Mouse (Mus musculus) MEL (cell line): Measurements from ENCODE around the gene Prkar2a. TPM values are rescaled to one million over a fixed set of nuclear protein-coding genes. Genes with fewer than 3 reads are reported as not detected.

Experiments used
- DNase-seq: peaks from one replicate; pipeline ENCODE4 v3.0.0; 2011; ENCODE audit warnings: low read depth, low spot score
- H3K27ac ChIP-seq: 2 replicates; pipeline ENCODE4 v1.5.1; 2012; ENCODE audit warnings: low read depth, mild to moderate bottlenecking, control low read depth, low read length, moderate library complexity; ENCODE audit not compliant: control insufficient read depth
- H3K27me3 ChIP-seq, 2 experiments: fragments of 150-350 bp in 1 of 2; sonication (generic) in 1 of 2; 2 replicates each; pipeline ENCODE4 v1.6.1; 2012; ENCODE audit warnings: low read length in 2 of 2, mild to moderate bottlenecking in 2 of 2, improper control_type of control experiment in 1 of 2, moderate library complexity in 1 of 2; ENCODE audit not compliant: insufficient read depth in 2 of 2, control insufficient read depth in 1 of 2
- H3K36me3 ChIP-seq, 2 experiments: 2 replicates each; pipeline ENCODE4 v1.6.1; 2012 to 2014; ENCODE audit warnings: low read length in 2 of 2, improper control_type of control experiment in 1 of 2, inconsistent platforms in 1 of 2, mild to moderate bottlenecking in 1 of 2; ENCODE audit not compliant: insufficient read depth in 2 of 2, control insufficient read depth in 1 of 2
- H3K4me1 ChIP-seq, 2 experiments: fragments of 150-350 bp in 1 of 2; sonication (generic) in 1 of 2; 2 replicates each; pipeline ENCODE4 v1.6.1; 2012; ENCODE audit warnings: low read length in 2 of 2, improper control_type of control experiment in 1 of 2, mild to moderate bottlenecking in 1 of 2; ENCODE audit not compliant: insufficient read depth in 2 of 2, control insufficient read depth in 1 of 2
- H3K4me3 ChIP-seq, 2 experiments: fragments of 150-350 bp in 1 of 2; sonication (generic) in 1 of 2; 2 replicates each; pipeline ENCODE4 v1.5.1; 2012; ENCODE audit warnings: low read depth in 2 of 2, low read length in 2 of 2, mild to moderate bottlenecking in 2 of 2, moderate library complexity in 2 of 2, control low read depth in 1 of 2, improper control_type of control experiment in 1 of 2; ENCODE audit not compliant: control insufficient read depth in 1 of 2, insufficient read depth in 1 of 2
- H3K79me2 ChIP-seq: 2 replicates; pipeline ENCODE4 v1.6.1; 2012; ENCODE audit warnings: mild to moderate bottlenecking, low read length, moderate library complexity; ENCODE audit not compliant: control insufficient read depth, poor library complexity, insufficient read depth
- H3K9ac ChIP-seq: 2 replicates; pipeline ENCODE4 v1.6.1; 2012; ENCODE audit warnings: low read depth, mild to moderate bottlenecking, control low read depth, low read length, moderate library complexity; ENCODE audit not compliant: control insufficient read depth, poor library complexity, severe bottlenecking
- H3K9me3 ChIP-seq: fragments of 150-350 bp; sonication (generic); replicated peaks from 2 replicates; pipeline ENCODE4 v1.6.1; 2012; ENCODE audit warnings: mild to moderate bottlenecking, low read length, improper control_type of control experiment, moderate library complexity; ENCODE audit not compliant: insufficient read depth
- BHLHE40 ChIP-seq: IDR thresholded peaks from 2 replicates; pipeline ENCODE4 v1.6.1; 2012; ENCODE audit warnings: low read depth, mild to moderate bottlenecking, inconsistent platforms, low read length, improper control_type of control experiment, borderline replicate concordance
- CHD2 ChIP-seq: IDR thresholded peaks from 2 replicates; pipeline ENCODE4 v1.6.1; 2011; ENCODE audit warnings: low read length, improper control_type of control experiment
- E2F4 ChIP-seq: IDR thresholded peaks from 2 replicates; pipeline ENCODE4 v1.6.1; 2011; ENCODE audit warnings: low read depth, low read length, improper control_type of control experiment, borderline replicate concordance
- EP300 ChIP-seq, 2 experiments: IDR thresholded peaks; 2 replicates each; pipeline ENCODE4 v1.6.1; 2011; ENCODE audit warnings: improper control_type of control experiment in 2 of 2, low read length in 2 of 2, low read depth in 1 of 2, mild to moderate bottlenecking in 1 of 2
- ETS1 ChIP-seq: IDR thresholded peaks from 2 replicates; pipeline ENCODE4 v1.6.1; 2012; ENCODE audit warnings: low read depth, mild to moderate bottlenecking, inconsistent platforms, low read length, improper control_type of control experiment, moderate library complexity
- HCFC1 ChIP-seq: IDR thresholded peaks from 2 replicates; pipeline ENCODE4 v1.6.1; 2012; ENCODE audit warnings: low read depth, mild to moderate bottlenecking, inconsistent platforms, low read length, improper control_type of control experiment, moderate library complexity
- JUND ChIP-seq: IDR thresholded peaks from 2 replicates; pipeline ENCODE4 v1.6.1; 2011; ENCODE audit warnings: low read depth, mild to moderate bottlenecking, improper control_type of control experiment, low read length
- KAT2A ChIP-seq: conservative IDR thresholded peaks from 2 replicates; pipeline ENCODE4 v1.6.1; 2012; ENCODE audit warnings: low read depth, low read length, improper control_type of control experiment, inconsistent platforms
- MAX ChIP-seq: IDR thresholded peaks from 2 replicates; pipeline ENCODE4 v1.6.1; 2011; ENCODE audit warnings: low read length, improper control_type of control experiment
- MAZ ChIP-seq: IDR thresholded peaks from 2 replicates; pipeline ENCODE4 v1.6.1; 2012; ENCODE audit warnings: low read depth, mild to moderate bottlenecking, inconsistent platforms, low read length, improper control_type of control experiment
- MEF2A ChIP-seq: IDR thresholded peaks from 2 replicates; pipeline ENCODE4 v1.6.1; 2014; ENCODE audit warnings: low read depth, mild to moderate bottlenecking, inconsistent platforms, low read length, improper control_type of control experiment; ENCODE audit not compliant: poor library complexity, insufficient replicate concordance, severe bottlenecking; ENCODE audit errors: extremely low read depth
- MXI1 ChIP-seq: IDR thresholded peaks from 2 replicates; pipeline ENCODE4 v1.6.1; 2011; ENCODE audit warnings: mild to moderate bottlenecking, low read depth, low read length, improper control_type of control experiment
- MYC ChIP-seq: IDR thresholded peaks from 2 replicates; pipeline ENCODE4 v1.6.1; 2011; ENCODE audit warnings: low read depth, mild to moderate bottlenecking, low read length, improper control_type of control experiment, moderate library complexity
- NELFE ChIP-seq: IDR thresholded peaks from 2 replicates; pipeline ENCODE4 v1.6.1; 2011; ENCODE audit warnings: low read depth, low read length, improper control_type of control experiment
- NRF1 ChIP-seq: IDR thresholded peaks from 2 replicates; pipeline ENCODE4 v1.6.1; 2014; ENCODE audit warnings: low read depth, mild to moderate bottlenecking, inconsistent platforms, low read length, improper control_type of control experiment, moderate library complexity; ENCODE audit not compliant: poor library complexity, insufficient read depth, severe bottlenecking
- POLR2A ChIP-seq, 2 experiments: IDR thresholded peaks; 2 replicates each; pipeline ENCODE4 v1.6.1; 2011 to 2012; ENCODE audit warnings: low read length in 2 of 2, mild to moderate bottlenecking in 2 of 2, control low read depth in 1 of 2, improper control_type of control experiment in 1 of 2, low read depth in 1 of 2, moderate library complexity in 1 of 2; ENCODE audit not compliant: control insufficient read depth in 1 of 2, insufficient read depth in 1 of 2, poor library complexity in 1 of 2
- POLR2AphosphoS5 ChIP-seq: IDR thresholded peaks from 2 replicates; pipeline ENCODE4 v1.6.1; 2012; ENCODE audit warnings: low read depth, borderline replicate concordance, mild to moderate bottlenecking, inconsistent platforms, low read length, moderate library complexity, mixed read lengths
- SIN3A ChIP-seq: IDR thresholded peaks from 2 replicates; pipeline ENCODE4 v1.6.1; 2012; ENCODE audit warnings: low read length, improper control_type of control experiment, inconsistent platforms
- TAL1 ChIP-seq: IDR thresholded peaks from 2 replicates; pipeline ENCODE4 v1.6.1; 2012; ENCODE audit warnings: mild to moderate bottlenecking, inconsistent platforms, low read length, moderate library complexity, mixed read lengths
- TBP ChIP-seq: IDR thresholded peaks from 2 replicates; pipeline ENCODE4 v1.8.0; 2011; ENCODE audit warnings: low read depth, low read length, improper control_type of control experiment
- TCF12 ChIP-seq: IDR thresholded peaks from 2 replicates; pipeline ENCODE4 v1.6.1; 2014; ENCODE audit warnings: low read depth, mild to moderate bottlenecking, inconsistent platforms, low read length, improper control_type of control experiment, moderate library complexity
- ZNF384 ChIP-seq: IDR thresholded peaks from 2 replicates; pipeline ENCODE4 v1.6.1; 2012; ENCODE audit warnings: low read depth, mild to moderate bottlenecking, inconsistent platforms, low read length, improper control_type of control experiment
- polyA plus RNA-seq, 2 experiments: library from polyadenylated mRNA; stranded (reverse) in 1 of 2; unstranded in 1 of 2; fragments of >175 nt in 1 of 2; fragments of >200 nt in 1 of 2; gene quantifications; 2 replicates each; pipeline versions ENCODE4 v1.2.1 to v1.2.4; 2012; ENCODE audit warnings: low replicate concordance in 2 of 2, low read depth in 1 of 2; ENCODE audit not compliant: insufficient read length in 2 of 2, insufficient read depth in 1 of 2, missing spikeins in 1 of 2
- total RNA-seq: library from RNA; depleted of rRNA; stranded (reverse); fragments of 300-350 nt; gene quantifications from 2 replicates; pipeline ENCODE4 v1.2.3, GENCODE M21; 2012

Prkar2a gene
- total and polyA plus RNA-seq, 3 experiments: 22.4 to 230 (median 87.9) TPM

DNA sequence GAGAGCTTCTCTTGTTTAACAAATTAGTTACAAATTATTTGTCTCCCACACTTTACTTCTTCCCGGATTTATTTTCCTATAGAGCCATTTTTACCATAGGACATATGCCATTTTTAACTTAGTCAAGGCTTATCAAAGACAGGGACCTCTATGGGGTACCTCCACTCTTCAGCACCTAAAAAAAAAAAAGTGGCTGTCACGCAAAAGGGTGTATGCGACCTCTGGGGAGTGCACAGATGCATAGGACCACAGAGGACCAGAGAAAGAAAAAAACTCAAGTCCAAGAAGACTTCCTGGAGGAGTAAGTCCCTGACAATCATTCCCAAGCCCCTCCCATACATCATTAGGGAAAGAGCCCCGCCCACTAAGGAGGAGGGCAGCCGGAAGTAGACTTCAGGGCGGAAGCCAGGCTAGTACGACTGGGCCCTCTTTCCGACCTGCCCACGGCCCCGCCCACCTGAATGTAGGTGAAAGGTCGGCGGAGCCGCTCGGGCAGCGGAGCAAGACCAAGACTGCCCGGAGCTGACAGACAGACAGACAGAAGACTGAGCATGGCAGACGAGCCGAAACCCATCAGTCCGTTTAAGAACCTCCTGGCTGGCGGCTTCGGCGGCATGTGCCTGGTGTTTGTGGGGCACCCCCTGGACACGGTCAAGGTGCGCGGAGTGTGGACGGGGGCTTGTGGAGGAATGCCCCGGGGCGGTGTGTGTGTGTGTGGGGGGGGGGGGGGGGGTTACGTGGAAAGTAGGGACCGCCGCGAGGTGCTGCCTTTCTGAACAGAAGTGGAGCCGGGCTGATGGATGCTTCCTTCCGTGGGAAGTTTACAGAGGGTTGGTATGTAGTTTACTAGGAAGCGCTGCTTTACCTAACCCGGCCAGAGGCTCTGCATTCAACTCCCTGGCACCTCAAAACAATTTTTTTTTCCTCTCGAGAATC, 27.2 kb upstream of the Prkar2a start, which contains the start of gene Slc25a20 (continued):
- TF ChIP-seq JUND (no peak), MEF2A (no peak), ZNF384 (peak; percentile 62), ETS1 (no peak)

DNA sequence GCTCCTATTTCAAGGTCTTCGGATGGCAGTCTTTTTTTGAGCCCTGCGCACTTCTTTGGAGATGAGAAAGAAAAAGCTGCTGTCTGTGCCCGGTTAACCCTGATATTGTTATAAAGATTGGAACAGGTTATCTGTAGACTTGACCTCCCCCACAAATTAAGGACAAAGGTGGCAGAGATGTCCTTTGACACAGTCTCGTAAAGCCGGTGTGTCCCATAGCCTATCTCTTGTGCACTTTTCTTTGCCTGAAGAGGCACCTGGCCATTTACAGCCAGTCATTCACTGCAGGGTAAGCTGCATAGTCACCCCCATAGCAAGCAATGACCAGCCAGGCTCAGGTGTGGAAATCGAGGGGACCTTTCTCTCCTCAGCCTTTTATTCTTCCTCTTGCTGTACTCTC, 26.5 kb upstream of the Prkar2a start:
- no peak for DNase-seq
- Histone ChIP-seq H3K27me3 (no peaks in the 10 kb centered on the region), H3K9ac (peak overlapping the region; percentile 80), H3K27ac (no peak overlapping the region), H3K79me2 (no peaks in the 10 kb centered on the region), H3K4me1 (peaks cover 3 to 10% of the 10 kb centered on the region in 2 experiments; a peak in 3 of 4 replicates), H3K9me3 (no peaks in the 10 kb centered on the region), H3K36me3 (peaks cover 0 to 8% of the 10 kb centered on the region in 2 experiments; a peak in 2 of 4 replicates), H3K4me3 (peak overlapping the region; percentile 87 to 97)
- TF ChIP-seq NRF1 (no peak), MAX (no peak), MXI1 (no peak)

DNA sequence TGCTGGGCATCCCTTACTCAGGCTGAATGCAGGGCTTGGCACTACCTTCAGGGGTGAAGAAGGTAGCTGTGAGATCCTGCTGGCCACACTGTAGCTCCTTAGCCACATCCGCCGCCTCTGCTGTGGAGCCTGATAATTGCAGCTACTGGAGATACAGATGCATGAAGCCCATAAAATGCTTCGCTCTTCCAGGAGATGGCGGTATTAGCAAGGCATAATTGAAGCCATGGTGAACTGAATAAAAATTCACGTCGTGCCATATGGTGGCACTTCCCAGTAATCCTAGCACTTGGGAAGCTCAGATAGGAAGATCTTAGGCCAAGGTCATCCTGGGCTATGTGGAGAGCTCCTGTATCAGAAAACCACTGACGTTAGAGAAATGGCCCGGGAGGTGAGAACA, 19.2 kb upstream of the Prkar2a start:
- Histone ChIP-seq H3K27ac (no peak overlapping the region), H3K4me1 (no peaks in the 10 kb centered on the region), H3K9ac (no peak overlapping the region), H3K9me3 (no peaks in the 10 kb centered on the region), H3K79me2 (no peaks in the 10 kb centered on the region), H3K4me3 (no peak overlapping the region), H3K27me3 (no peaks in the 10 kb centered on the region), H3K36me3 (no peaks in the 10 kb centered on the region)
- DNase-seq: no peak
- TF ChIP-seq CHD2 (no peak), JUND (no peak), E2F4 (no peak), EP300 (IDR thresholded peaks at IDR 0.05; ENCODE audit: low read depth in 1 of 2, low read length in 2 of 2) (no peak), TAL1 (no peak), HCFC1 (no peak), TCF12 (no peak), TBP (no peak), MAZ (no peak), BHLHE40 (no peak), MAX (no peak), NELFE (no peak), POLR2A (IDR thresholded peaks at IDR 0.05; ENCODE audit: control insufficient read depth in 1 of 2, insufficient read depth in 1 of 2, low read depth in 1 of 2, low read length in 2 of 2, poor library complexity in 1 of 2) (no peak), MYC (no peak), SIN3A (no peak), MEF2A (no peak), KAT2A (no peak), POLR2AphosphoS5 (no peak)
